Mouse (Mus musculus) testis, adult 2 months (tissue): ENCODE measurements around the gene Prmt7. TPM values are rescaled to one million over a fixed set of nuclear protein-coding genes. Genes with fewer than 3 reads are reported as not detected.

Source experiments
- H3K27ac ChIP-seq: fragments of 200-500 bp; 2 replicates; pipeline ENCODE4 v1.5.1; 2012; ENCODE audit warnings: low read depth, low read length; ENCODE audit not compliant: control insufficient read depth, insufficient read depth
- H3K27me3 ChIP-seq: fragments of 200-500 bp; 2 replicates; pipeline ENCODE4 v1.6.1; 2012; ENCODE audit warnings: mild to moderate bottlenecking, low read length, moderate library complexity; ENCODE audit not compliant: control insufficient read depth, insufficient read depth
- H3K36me3 ChIP-seq: fragments of 200-500 bp; 2 replicates; pipeline ENCODE4 v1.6.1; 2012; ENCODE audit warnings: mild to moderate bottlenecking, low read length; ENCODE audit not compliant: control insufficient read depth, insufficient read depth
- H3K4me1 ChIP-seq: fragments of 200-500 bp; 2 replicates; pipeline ENCODE4 v1.6.1; 2012; ENCODE audit warnings: low read length; ENCODE audit not compliant: control insufficient read depth, insufficient read depth
- H3K4me3 ChIP-seq: fragments of 200-500 bp; 2 replicates; pipeline ENCODE4 v1.5.1; 2012; ENCODE audit warnings: low read depth, mild to moderate bottlenecking, low read length, moderate library complexity, mixed read lengths; ENCODE audit not compliant: control insufficient read depth
- CTCF ChIP-seq: fragments of 200-500 bp; IDR thresholded peaks from 2 replicates; pipeline ENCODE4 v1.5.1; 2012; ENCODE audit warnings: low read depth, mild to moderate bottlenecking, inconsistent platforms, low read length, moderate library complexity; ENCODE audit not compliant: control insufficient read depth, insufficient read depth, insufficient replicate concordance
- POLR2A ChIP-seq: fragments of 200-500 bp; IDR thresholded peaks from 2 replicates; pipeline ENCODE4 v1.6.1; 2012; ENCODE audit warnings: low read depth, mild to moderate bottlenecking, inconsistent platforms, low read length, moderate library complexity; ENCODE audit not compliant: control insufficient read depth
- polyA plus RNA-seq: library from polyadenylated mRNA; depleted of rRNA; stranded (reverse); fragments of >200 nt; gene quantifications from 2 replicates; pipeline ENCODE4 v1.2.3, GENCODE M21; 2012; rRNA removed

Prmt7 gene
- polyA plus RNA-seq = 78.8 and 86.9 TPM in 2 replicates

- H3K27ac ChIP-seq = peak within 1 kb of the TSS; percentile 85
- no peaks in the 10 kb centered on the region for H3K4me1 ChIP-seq
- H3K36me3 ChIP-seq = no peaks in the 10 kb centered on the region
- H3K4me3 ChIP-seq = peak within 1 kb of the TSS; percentile 89
- no peaks in the 10 kb centered on the region for H3K27me3 ChIP-seq
- peak; percentile 97 for TF ChIP-seq POLR2A
- TF ChIP-seq CTCF = no peak
These were observed at the start of gene Prmt7, which contains the start of gene Slc7a6os for GRCm38 (mm10) chr8:106210821-106211345. Gene Prmt7 (plus strand): TSS chr8:106210936. Gene Slc7a6os (minus strand): TSS chr8:106210935.

- no peak for TF ChIP-seq POLR2A
- no peak for TF ChIP-seq CTCF
- Histone ChIP-seq H3K27me3 (no peaks in the 10 kb centered on the region), H3K4me1 (peaks cover 2% of the 10 kb centered on the region), H3K36me3 (no peaks in the 10 kb centered on the region), H3K27ac (no peak overlapping the region), H3K4me3 (no peak overlapping the region)
These were observed 47.5 kb upstream of the Prmt7 start for GRCm38 (mm10) chr8:106163251-106163650.

GRCm38 (mm10) chr8:106165460-106165859 is 45.3 kb upstream of the Prmt7 start:
- H3K27me3 ChIP-seq = no peaks in the 10 kb centered on the region
- TF ChIP-seq CTCF (peak; percentile 58; the same call in 1 of the 2 replicates), POLR2A (no peak)
- no peaks in the 10 kb centered on the region for H3K36me3 ChIP-seq
- H3K27ac ChIP-seq = no peak overlapping the region
- H3K4me3 ChIP-seq = no peak overlapping the region
- peaks cover 11% of the 10 kb centered on the region for H3K4me1 ChIP-seq

GRCm38 (mm10) chr8:106168356-106169016 is 42.2 kb upstream of the Prmt7 start, which contains the start of gene Slc7a6:
Gene Slc7a6 (plus strand): TSS chr8:106168857.
- peak within 1 kb of the TSS; percentile 91 for H3K4me3 ChIP-seq
- H3K36me3 ChIP-seq = no peaks in the 10 kb centered on the region
- H3K27me3 ChIP-seq = no peaks in the 10 kb centered on the region
- TF ChIP-seq POLR2A (peak; percentile 79), CTCF (no peak)
- H3K27ac ChIP-seq = peak within 1 kb of the TSS; percentile 97
- peaks cover 11% of the 10 kb centered on the region for H3K4me1 ChIP-seq

GRCm38 (mm10) chr8:106169017-106169933 is 41.5 kb upstream of the Prmt7 start:
- H3K4me3 ChIP-seq = peak overlapping the region; percentile 91
- no peaks in the 10 kb centered on the region for H3K27me3 ChIP-seq
- peaks cover 11% of the 10 kb centered on the region for H3K4me1 ChIP-seq
- no peaks in the 10 kb centered on the region for H3K36me3 ChIP-seq
- H3K27ac ChIP-seq = peak overlapping the region; percentile 97
- TF ChIP-seq CTCF = no peak
- peak; percentile 12; the same call in 1 of the 2 replicates for TF ChIP-seq POLR2A

GRCm38 (mm10) chr8:106169934-106170480 is 40.7 kb upstream of the Prmt7 start:
- no peaks in the 10 kb centered on the region for H3K27me3 ChIP-seq
- no peaks in the 10 kb centered on the region for H3K36me3 ChIP-seq
- H3K4me3 ChIP-seq = peak overlapping the region; percentile 91
- H3K27ac ChIP-seq = peak overlapping the region; percentile 97
- TF ChIP-seq POLR2A = no peak
- TF ChIP-seq CTCF = no peak
- peaks cover 11% of the 10 kb centered on the region for H3K4me1 ChIP-seq
